Mouse (Mus musculus): Measurements from ENCODE around the gene Higd1c.
A peak's percentile ranks its signal among the peaks of the same experiment; 100 is the strongest.
"Not testable (repeated sequence)": the region's sequence is repeated elsewhere in the genome, so short reads cannot be mapped to it uniquely, and the experiment has no call there.

The Higd1c gene

GRCm38 (mm10) chr15:100406088-100406487 is 41.7 kb downstream of the Higd1c start:
- DNase-seq (ENCODE audit: inconsistent age in 2 of 2, low spot score in 1 of 2): no peak

GRCm38 (mm10) chr15:100410918-100411672 is 46.8 kb downstream of the Higd1c start:
- peak; percentile 70 to 92 for DNase-seq (ENCODE audit: inconsistent age in 2 of 2, low spot score in 1 of 2)

GRCm38 (mm10) chr15:100411731-100412130 is 47.4 kb downstream of the Higd1c start:
- peak in 1 of 2 experiments; percentile 74 for DNase-seq (ENCODE audit: inconsistent age in 2 of 2, low spot score in 1 of 2)

GRCm38 (mm10) chr15:100413306-100413705 is 49.0 kb downstream of the Higd1c start:
- DNase-seq (ENCODE audit: inconsistent age in 2 of 2, low spot score in 1 of 2): no peak

GRCm38 (mm10) chr15:100414011-100414410 is 49.7 kb downstream of the Higd1c start:
- DNase-seq (ENCODE audit: inconsistent age in 2 of 2, low spot score in 1 of 2): no peak

- DNase-seq (ENCODE audit: inconsistent age in 2 of 2, low spot score in 1 of 2): no peak
These were observed 50.6 kb downstream of the Higd1c start for GRCm38 (mm10) chr15:100414942-100415341.

- DNase-seq (ENCODE audit: inconsistent age in 2 of 2, low spot score in 1 of 2): peak; percentile 65 to 80
These were observed 51.3 kb downstream of the Higd1c start for GRCm38 (mm10) chr15:100415684-100416083.

GRCm38 (mm10) chr15:100417854-100418450 is 53.6 kb downstream of the Higd1c start:
- DNase-seq (ENCODE audit: inconsistent age in 2 of 2, low spot score in 1 of 2): peak; percentile 60 to 82

- peak; percentile 83 to 92 for DNase-seq (ENCODE audit: inconsistent age in 2 of 2, low spot score in 1 of 2)
These were observed 55.0 kb downstream of the Higd1c start for GRCm38 (mm10) chr15:100419311-100419710.

GRCm38 (mm10) chr15:100419901-100420745 is 55.8 kb downstream of the Higd1c start:
- peak in 1 of 2 experiments; percentile 60 for DNase-seq (ENCODE audit: inconsistent age in 2 of 2, low spot score in 1 of 2)

- peak; percentile 65 to 82 for DNase-seq (ENCODE audit: inconsistent age in 2 of 2, low spot score in 1 of 2)
These were observed 56.9 kb downstream of the Higd1c start for GRCm38 (mm10) chr15:100421059-100421757.

GRCm38 (mm10) chr15:100421758-100422197 is 57.4 kb downstream of the Higd1c start, which contains the start of gene Gm5475:
TSS of gene Gm5475 (plus strand) at chr15:100422147.
- not testable (repeated sequence) for DNase-seq (ENCODE audit: inconsistent age in 2 of 2, low spot score in 1 of 2)

GRCm38 (mm10) chr15:100422476-100422875 is 58.1 kb downstream of the Higd1c start:
- no peak for DNase-seq (ENCODE audit: inconsistent age in 2 of 2, low spot score in 1 of 2)

- peak; percentile 98 for DNase-seq (ENCODE audit: inconsistent age in 2 of 2, low spot score in 1 of 2)
These were observed 58.8 kb downstream of the Higd1c start for GRCm38 (mm10) chr15:100422899-100423860.

GRCm38 (mm10) chr15:100423916-100424315 is 59.6 kb downstream of the Higd1c start:
- peak in 1 of 2 experiments; percentile 61 for DNase-seq (ENCODE audit: inconsistent age in 2 of 2, low spot score in 1 of 2)

GRCm38 (mm10) chr15:100424396-100425122 is 60.2 kb downstream of the Higd1c start, which contains the start of gene Slc11a2:
TSS of gene Slc11a2 (minus strand) at chr15:100425072.
- DNase-seq (ENCODE audit: inconsistent age in 2 of 2, low spot score in 1 of 2): peak; percentile 51 to 76

GRCm38 (mm10) chr15:100428296-100428905 is 64.1 kb downstream of the Higd1c start:
- peak; percentile 76 to 86 for DNase-seq (ENCODE audit: inconsistent age in 2 of 2, low spot score in 1 of 2)

GRCm38 (mm10) chr15:100429959-100430565 is 65.7 kb downstream of the Higd1c start:
- peak in 1 of 2 experiments; percentile 23 for DNase-seq (ENCODE audit: inconsistent age in 2 of 2, low spot score in 1 of 2)

Measured in adrenal gland, adult (tissue).